ENCODE assay signal across 8 mouse cellular contexts in genomic region chr8:120607460-120607859, GRCm38 (mm10). TPM values are rescaled to one million over a fixed set of nuclear protein-coding genes. Genes with fewer than 3 reads are reported as not detected.
DNase-seq lines count a peak whose midpoint lies in the region; ATAC-seq and TF ChIP-seq lines count a peak whose summit lies in the region.

No protein-coding gene starts in this region.

- no peaks in the 10 kb centered on the region for H3K9me3 ChIP-seq in heart, embryonic 13.5 days
- H3K9me3 ChIP-seq in midbrain, embryonic 12.5 days: no peaks in the 10 kb centered on the region
- H3K9me3 ChIP-seq in midbrain, embryonic 10.5 days (replicated peaks): no peaks in the 10 kb centered on the region

- H3K4me3 ChIP-seq in heart, embryonic 13.5 days: no peak overlapping the region
- no peak overlapping the region for H3K4me3 ChIP-seq in midbrain, embryonic 12.5 days
- no peak overlapping the region for H3K4me3 ChIP-seq in midbrain, embryonic 10.5 days
- no peak overlapping the region for H3K4me3 ChIP-seq in myocyte

- intact Hi-C loops in heart, postnatal 14 days (cut with DNase I): no loop called here

- no peaks in the 10 kb centered on the region for H3K36me3 ChIP-seq in heart, embryonic 13.5 days
- 0 out of 2 replicates have a peak, but pooled peaks cover 2% of the 10 kb centered on the region for H3K36me3 ChIP-seq in midbrain, embryonic 12.5 days
- no peaks in the 10 kb centered on the region for H3K36me3 ChIP-seq in midbrain, embryonic 10.5 days
- no peaks in the 10 kb centered on the region for H3K36me3 ChIP-seq in myocyte (ENCODE audit: control insufficient read depth, insufficient read depth)

- H3K79me2 ChIP-seq in myocyte (ENCODE audit: control insufficient read depth, insufficient read depth): no peaks in the 10 kb centered on the region

- H3K4me1 ChIP-seq in heart, embryonic 13.5 days: peaks cover 3% of the 10 kb centered on the region; the same call in 1 of the 2 replicates
- peaks cover 12% of the 10 kb centered on the region for H3K4me1 ChIP-seq in midbrain, embryonic 12.5 days
- H3K4me1 ChIP-seq in midbrain, embryonic 10.5 days: peaks cover 26% of the 10 kb centered on the region

- H3K27ac ChIP-seq in heart, embryonic 13.5 days (replicated peaks): no peak overlapping the region
- no peak overlapping the region for H3K27ac ChIP-seq in midbrain, embryonic 12.5 days (replicated peaks)
- H3K27ac ChIP-seq in midbrain, embryonic 10.5 days (replicated peaks): no peak overlapping the region

- no peak for ATAC-seq in heart, embryonic 13.5 days (ENCODE audit: extremely low read depth, insufficient number of reproducible peaks, low FRiP score, low TSS enrichment)
- 0 out of 2 replicates have a peak, but pooled peaks have one; percentile 50 for ATAC-seq in midbrain, embryonic 12.5 days (ENCODE audit: low FRiP score, low read depth)
- ATAC-seq in granulocyte monocyte progenitor cell, adult 5-6 weeks (replicated peaks; ENCODE audit: poor library complexity, severe bottlenecking): peak; percentile 28; the same call in 1 of the 2 replicates

- peak overlapping the region; percentile 34; the same call in 1 of the 2 replicates for H3K4me2 ChIP-seq in heart, embryonic 13.5 days
- H3K4me2 ChIP-seq in midbrain, embryonic 12.5 days (replicated peaks): no peak overlapping the region
- H3K4me2 ChIP-seq in myocyte (ENCODE audit: low read depth): peak overlapping the region; percentile 38

- DNase-seq in heart, postnatal 14 days: no peak
- DNase-seq in midbrain, embryonic 10.5 days (ENCODE audit: low spot score): no peak
- no peak for DNase-seq in thymus, postnatal 25 days
- DNase-seq in lung, postnatal 36 days: no peak

- TF ChIP-seq POLR2A in myocyte (IDR thresholded peaks at IDR 0.05; ENCODE audit: insufficient read length, low read depth): no peak

- H3K27me3 ChIP-seq in heart, embryonic 13.5 days (replicated peaks): peaks cover 5% of the 10 kb centered on the region; the same call in 1 of the 2 replicates
- H3K27me3 ChIP-seq in midbrain, embryonic 12.5 days: 0 out of 2 replicates have a peak, but pooled peaks cover 3% of the 10 kb centered on the region
- peaks cover 31% of the 10 kb centered on the region for H3K27me3 ChIP-seq in midbrain, embryonic 10.5 days (ENCODE audit: low read depth, poor library complexity, severe bottlenecking)
- H3K27me3 ChIP-seq in myocyte (ENCODE audit: control insufficient read depth, insufficient read depth, insufficient read length): no peaks in the 10 kb centered on the region

- 71% methylated on average over 9 of the region's 9 CpGs for WGBS in heart, embryonic 13.5 days
- WGBS in midbrain, embryonic 12.5 days: 84% methylated on average over 9 of the region's 9 CpGs
- 87% methylated on average over 9 of the region's 9 CpGs for WGBS in midbrain, embryonic 10.5 days

- H3ac ChIP-seq in myocyte (ENCODE audit: control insufficient read depth, insufficient read length): no peak overlapping the region

- no peak overlapping the region for H3K9ac ChIP-seq in heart, embryonic 13.5 days
- no peak overlapping the region for H3K9ac ChIP-seq in midbrain, embryonic 12.5 days (replicated peaks)

TF ChIP-seq in myocyte, 11 proteins besides CTCF, POLR2A, EP300 and RAD21:
- no peak for TF ChIP-seq TCF12 (IDR thresholded peaks at IDR 0.05; ENCODE audit: insufficient read depth, poor library complexity, severe bottlenecking)
- TF ChIP-seq REST (IDR thresholded peaks at IDR 0.05; ENCODE audit: insufficient read depth, insufficient read length): no peak
- TF ChIP-seq TCF3 (IDR thresholded peaks at IDR 0.05; ENCODE audit: insufficient read length, low read depth): no peak
- TF ChIP-seq MAX (IDR thresholded peaks at IDR 0.05; ENCODE audit: low read depth): no peak
- no peak for TF ChIP-seq USF1 (IDR thresholded peaks at IDR 0.05; ENCODE audit: low read depth)
- TF ChIP-seq MYOD1 (IDR thresholded peaks at IDR 0.05; ENCODE audit: control insufficient read depth in 1 of 3, insufficient read length in 2 of 3, low read depth in 2 of 3): no peak
- no peak for TF ChIP-seq MYOG (IDR thresholded peaks at IDR 0.05; ENCODE audit: control insufficient read depth in 1 of 3, insufficient read depth in 1 of 3, insufficient read length in 2 of 3, low read depth in 2 of 3)
- TF ChIP-seq SRF (IDR thresholded peaks at IDR 0.05; ENCODE audit: control insufficient read depth, insufficient read length, low read depth): no peak
- no peak for TF ChIP-seq E2F4 (IDR thresholded peaks at IDR 0.05; ENCODE audit: insufficient read depth)
- TF ChIP-seq POLR2AphosphoS2 (IDR thresholded peaks at IDR 0.05; ENCODE audit: insufficient read length, low read depth): no peak
- no peak for TF ChIP-seq CEBPB (IDR thresholded peaks at IDR 0.05; ENCODE audit: insufficient read depth, poor library complexity, severe bottlenecking)

RNA-seq across cellular contexts. Expression of gene Gins2, which starts 18.4 kb away (rescaled TPM):
- polyA plus RNA-seq in heart, embryonic 13.5 days (2015; fragmentation: Nextera tagmentation; extraction: Ambion mirVana): 79.8 and 80.4 TPM in 2 replicates
- total RNA-seq in heart, postnatal 14 days (2021): 1 to 10 TPM; 3.2 to 6.4 TPM
- 73.7 and 84.8 TPM in 2 replicates for polyA plus RNA-seq in midbrain, embryonic 12.5 days (2016; fragmentation: Nextera tagmentation; extraction: Ambion mirVana)
- polyA plus RNA-seq in midbrain, embryonic 10.5 days (2016; fragmentation: Nextera tagmentation; extraction: Ambion mirVana): 162 and 192 TPM in 2 replicates
- 54.6 and 81.8 TPM in 2 replicates for total RNA-seq in granulocyte monocyte progenitor cell, adult 5-6 weeks (2014; fragmentation: Nextera tagmentation)
- 42.4 and 47.6 TPM in 2 replicates for total RNA-seq in granulocyte monocyte progenitor cell, adult 5-6 weeks (2017)
- polyA plus RNA-seq in myocyte (2012; fragmentation: generic; extraction: Trizol): 11.2 TPM

RNA-seq across cellular contexts. Expression of gene 1190005I06Rik, which starts 40.0 kb away (rescaled TPM):
- 3.3 and 3.6 TPM in 2 replicates for polyA plus RNA-seq in heart, embryonic 13.5 days (2015; fragmentation: Nextera tagmentation; extraction: Ambion mirVana)
- 1 to 10 TPM; 3.7 to 4.0 TPM for total RNA-seq in heart, postnatal 14 days (2021)
- 5.2 and 5.7 TPM in 2 replicates for polyA plus RNA-seq in midbrain, embryonic 12.5 days (2016; fragmentation: Nextera tagmentation; extraction: Ambion mirVana)
- polyA plus RNA-seq in midbrain, embryonic 10.5 days (2016; fragmentation: Nextera tagmentation; extraction: Ambion mirVana): 3.9 TPM in 2 replicates
- total RNA-seq in granulocyte monocyte progenitor cell, adult 5-6 weeks (2014; fragmentation: Nextera tagmentation): not detected in 2 replicates
- 0.60 TPM in 1 of 2 replicates, not detected in the other for total RNA-seq in granulocyte monocyte progenitor cell, adult 5-6 weeks (2017)
- 4.9 TPM for polyA plus RNA-seq in myocyte (2012; fragmentation: generic; extraction: Trizol)
